Mouse (Mus musculus) heart, postnatal 0 days (tissue): Measurements from ENCODE around the gene Irgc1.
A peak's percentile ranks its signal among the peaks of the same experiment; 100 is the strongest.

Source experiments
- CTCF ChIP-seq: IDR thresholded peaks from 2 replicates; pipeline ENCODE4 v1.5.1; 2016; ENCODE audit warnings: antibody characterized with exemption, control low read depth, low read depth
- EP300 ChIP-seq: IDR thresholded peaks from 2 replicates; pipeline ENCODE4 v1.6.1; 2016; ENCODE audit warnings: antibody characterized with exemption, low read depth

GRCm38 (mm10) chr7:24455726-24456125 is 3.6 kb upstream of the Irgc1 start:
- 0 out of 2 replicates have a peak, but pooled peaks have one; percentile 48 for TF ChIP-seq EP300
- TF ChIP-seq CTCF, result no peak
